Mouse (Mus musculus): ENCODE data around the gene Capn7.

Gene Capn7

GRCm38 (mm10) chr14:31393936-31394630 is 57.6 kb downstream of the Capn7 start:
- CTCF ChIA-PET: interaction anchor here (1.2 kb wide), 1 partner anchor 29 kb away, joined by 5 read pairs; no protein-coding TSS in a partner anchor

DNA sequence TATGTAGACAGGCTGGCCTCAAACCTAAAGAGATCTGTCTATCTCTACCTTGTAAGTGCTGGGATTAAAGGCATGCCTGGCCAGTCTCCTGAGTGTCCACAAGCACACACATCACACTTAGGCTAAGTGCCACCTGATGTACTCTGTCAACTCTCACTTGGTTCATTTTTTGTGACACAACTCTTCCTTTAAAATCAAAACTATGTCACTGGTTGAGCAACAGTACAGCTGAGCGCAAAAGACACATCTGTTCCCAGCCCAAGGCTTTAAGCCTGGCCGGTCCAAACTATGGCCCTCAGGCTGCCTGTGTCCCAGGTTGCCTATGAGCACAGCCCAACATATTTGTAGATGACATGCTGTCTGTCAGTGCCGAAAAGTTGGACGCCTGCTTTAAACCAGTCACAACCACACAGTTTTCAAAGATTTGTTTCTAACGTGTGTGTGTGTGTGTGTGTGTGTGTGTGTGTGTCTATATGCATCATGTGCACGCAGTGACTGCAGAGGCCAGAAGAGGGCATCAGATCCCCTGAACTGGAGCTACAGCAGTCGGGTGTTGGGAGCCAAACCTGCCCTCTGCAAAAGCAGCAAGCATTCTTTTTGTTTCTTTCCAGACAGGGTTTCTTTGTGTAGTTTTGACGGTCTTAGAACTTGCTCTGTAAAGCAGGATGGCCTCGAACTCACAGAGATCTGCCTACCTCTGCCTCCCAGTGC is 58.5 kb downstream of the Capn7 start:
- CTCF ChIA-PET: interaction anchor here (1.2 kb wide), 1 partner anchor 28 kb away, joined by 5 read pairs; no protein-coding TSS in a partner anchor

DNA sequence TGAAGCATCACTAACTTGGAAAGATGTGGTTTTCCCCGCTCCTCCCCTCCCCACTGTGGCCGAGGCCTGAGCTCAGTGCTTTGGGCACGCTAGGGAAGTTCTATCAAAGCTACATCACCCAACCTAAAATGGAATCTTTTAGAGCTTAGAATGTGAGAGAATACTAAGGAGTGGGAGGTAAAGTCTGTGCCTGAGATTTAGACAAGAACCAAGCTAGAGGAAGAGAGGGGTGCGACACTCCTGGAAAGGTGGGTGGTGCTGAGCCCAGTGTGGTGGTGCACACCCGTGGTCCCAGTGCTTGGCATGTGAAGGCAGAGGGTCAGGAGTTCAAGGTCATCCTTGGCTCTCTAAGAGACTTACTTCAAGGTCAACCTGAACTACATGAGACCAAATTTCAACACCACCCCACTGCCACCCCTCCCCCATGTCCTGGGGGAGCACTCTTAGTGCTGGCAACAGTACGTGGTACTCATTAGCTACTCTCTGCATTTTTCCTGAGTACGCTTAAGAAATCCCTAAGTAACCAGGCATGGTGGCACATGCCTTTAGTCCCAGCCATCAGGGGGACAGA is 59.3 kb downstream of the Capn7 start:
- CTCF ChIA-PET: interaction anchor here (1.2 kb wide), 1 partner anchor 28 kb away, joined by 5 read pairs; no protein-coding TSS in a partner anchor

DNA sequence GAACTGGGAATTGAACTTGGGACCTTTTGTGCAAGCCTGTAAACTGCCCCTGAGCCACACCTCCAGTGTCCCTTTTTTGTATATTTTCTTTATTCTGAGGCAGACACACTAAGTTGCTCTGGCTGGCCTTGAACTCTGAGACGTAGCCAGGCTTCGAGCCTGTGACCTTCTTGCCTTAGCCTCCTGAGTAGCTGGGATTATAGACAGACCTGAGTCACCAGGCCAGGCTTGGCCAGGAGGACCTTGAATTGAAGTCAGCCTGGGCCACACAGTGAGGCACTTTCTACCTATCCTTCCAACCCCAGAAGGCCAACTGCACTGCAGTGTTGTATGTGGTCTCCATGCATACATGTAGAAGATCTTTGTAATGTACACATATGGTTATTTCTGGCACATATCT is 60.0 kb downstream of the Capn7 start:
- CTCF ChIA-PET: no interaction called here

DNA sequence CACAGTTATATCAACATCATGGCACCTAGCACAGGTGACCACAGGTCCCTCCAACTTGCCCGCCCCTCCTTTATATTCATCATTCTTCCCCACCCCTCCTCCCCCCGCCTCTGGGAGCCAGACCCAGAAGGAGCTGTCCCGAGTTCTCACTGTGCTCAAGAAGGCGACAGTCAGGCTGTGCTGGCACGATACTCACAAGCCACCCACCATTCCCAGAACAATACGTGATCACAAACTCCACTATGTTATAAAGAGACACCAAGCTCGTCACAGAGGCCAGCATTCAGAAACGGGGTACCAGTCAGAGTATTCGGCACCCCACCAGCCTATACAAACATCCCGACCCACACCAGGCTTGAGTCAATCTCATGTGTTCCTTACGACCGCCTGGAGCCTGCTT is 60.9 kb downstream of the Capn7 start:
- CTCF ChIA-PET: interaction anchor here (0.6 kb wide), 2 partner anchors 25 to 70 kb away, joined by 3 to 4 read pairs; no protein-coding TSS in a partner anchor

- CTCF ChIA-PET: interaction anchor here (0.6 kb wide), 3 partner anchors 22 to 69 kb away, joined by 3 to 4 read pairs (median 4); no protein-coding TSS in a partner anchor
Observed at GRCm38 (mm10) chr14:31397791-31398595, 61.6 kb downstream of the Capn7 start.

GRCm38 (mm10) chr14:31398819-31399218 is 62.4 kb downstream of the Capn7 start:
- CTCF ChIA-PET: interaction anchor here (0.7 to 1.4 kb wide), 2 partner anchors 27 to 31 kb away, joined by 3 to 4 read pairs; no protein-coding TSS in a partner anchor

GRCm38 (mm10) chr14:31399271-31399670 is 62.8 kb downstream of the Capn7 start:
- CTCF ChIA-PET: interaction anchor here (0.7 to 1.4 kb wide), 2 partner anchors 26 to 31 kb away, joined by 3 to 4 read pairs; no protein-coding TSS in a partner anchor

GRCm38 (mm10) chr14:31400246-31400645 is 63.8 kb downstream of the Capn7 start:
- CTCF ChIA-PET: interaction anchor here (0.6 kb wide), 3 partner anchors 36 to 193 kb away, joined by 3 to 6 read pairs (median 5); no protein-coding TSS in a partner anchor

GRCm38 (mm10) chr14:31400896-31401295 is 64.5 kb downstream of the Capn7 start:
- CTCF ChIA-PET: interaction anchor here (0.6 kb wide), 1 partner anchor 193 kb away, joined by 6 read pairs; no protein-coding TSS in a partner anchor

DNA sequence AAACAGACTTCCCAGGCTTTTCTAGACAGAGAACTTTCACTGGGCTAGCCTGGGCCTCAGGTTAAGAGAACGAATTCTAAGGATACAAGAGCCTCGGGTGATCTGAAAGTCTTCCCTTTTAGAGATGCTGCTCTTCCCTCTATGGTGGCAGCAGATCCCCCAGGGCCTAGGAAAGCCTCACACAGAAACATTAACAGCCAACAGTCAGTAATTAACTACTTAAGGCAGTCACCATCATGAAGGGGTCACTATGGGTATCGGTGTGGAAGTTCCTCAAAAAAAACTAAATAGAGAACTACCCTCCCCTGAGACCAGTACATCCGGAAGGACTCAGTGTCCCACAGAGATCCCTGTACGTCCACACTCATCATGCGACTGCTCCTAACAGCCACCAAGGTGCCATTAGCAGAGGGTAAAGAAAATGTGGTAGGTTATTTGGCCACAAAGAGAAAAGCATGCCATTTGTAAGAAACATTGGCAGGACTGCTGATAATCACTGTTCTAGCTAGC is 65.5 kb downstream of the Capn7 start:
- CTCF ChIA-PET: no interaction called here

- CTCF ChIA-PET: interaction anchor here (0.7 kb wide), 1 partner anchor 19 kb away, joined by 3 read pairs; no protein-coding TSS in a partner anchor
Observed at GRCm38 (mm10) chr14:31402693-31403092, 66.3 kb downstream of the Capn7 start.

GRCm38 (mm10) chr14:31403556-31403955 is 67.1 kb downstream of the Capn7 start:
- CTCF ChIA-PET: interaction anchor here (0.6 to 0.8 kb wide), 4 partner anchors 18 to 278 kb away, joined by 3 to 5 read pairs (median 4); no protein-coding TSS in a partner anchor

DNA sequence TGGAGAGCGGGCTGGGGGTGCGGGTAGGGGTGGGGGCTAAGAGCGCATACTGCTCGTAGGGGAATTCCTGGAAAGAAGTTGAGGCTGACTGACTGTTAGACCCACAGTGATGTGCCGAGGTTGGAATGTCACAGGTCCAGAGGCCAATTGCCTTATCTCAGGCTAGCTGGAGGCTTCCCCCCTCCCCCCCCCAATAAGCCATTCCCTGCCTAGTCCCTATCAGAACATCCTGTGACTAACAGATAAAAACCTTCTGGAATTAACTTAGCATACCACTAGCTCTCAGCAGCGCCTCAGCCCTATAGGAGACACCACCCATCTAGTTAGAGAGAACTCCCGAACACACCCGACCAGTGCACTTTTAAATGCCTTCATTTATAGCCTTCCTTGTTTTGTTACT is 67.6 kb downstream of the Capn7 start:
- CTCF ChIA-PET: interaction anchor here (0.6 to 0.8 kb wide), 3 partner anchors 36 to 278 kb away, joined by 3 to 5 read pairs (median 5); no protein-coding TSS in a partner anchor

DNA sequence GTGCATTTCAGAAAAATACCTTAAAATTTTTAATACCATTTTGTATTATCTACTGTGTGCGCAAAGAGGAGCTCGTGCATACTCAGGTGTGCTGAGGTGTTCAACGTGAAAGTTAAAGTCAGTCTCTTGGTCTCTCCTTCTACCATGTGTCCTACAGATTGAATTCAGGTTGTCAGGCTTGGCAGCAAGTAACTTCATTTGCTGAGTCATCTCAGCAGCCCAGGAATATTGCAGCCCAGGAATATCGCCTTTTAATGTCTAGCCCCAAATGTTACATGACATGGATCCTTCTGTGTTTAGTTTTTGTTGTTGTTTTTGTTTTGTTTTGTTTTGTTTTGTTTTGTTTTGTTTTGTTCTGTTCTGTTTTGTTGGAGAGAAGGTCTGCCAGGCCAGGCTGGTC is 68.2 kb downstream of the Capn7 start:
- CTCF ChIA-PET: interaction anchor here (0.5 kb wide), 1 partner anchor 29 kb away, joined by 4 read pairs; no protein-coding TSS in a partner anchor

GRCm38 (mm10) chr14:31405652-31406051 is 69.2 kb downstream of the Capn7 start:
- CTCF ChIA-PET: no interaction called here

DNA sequence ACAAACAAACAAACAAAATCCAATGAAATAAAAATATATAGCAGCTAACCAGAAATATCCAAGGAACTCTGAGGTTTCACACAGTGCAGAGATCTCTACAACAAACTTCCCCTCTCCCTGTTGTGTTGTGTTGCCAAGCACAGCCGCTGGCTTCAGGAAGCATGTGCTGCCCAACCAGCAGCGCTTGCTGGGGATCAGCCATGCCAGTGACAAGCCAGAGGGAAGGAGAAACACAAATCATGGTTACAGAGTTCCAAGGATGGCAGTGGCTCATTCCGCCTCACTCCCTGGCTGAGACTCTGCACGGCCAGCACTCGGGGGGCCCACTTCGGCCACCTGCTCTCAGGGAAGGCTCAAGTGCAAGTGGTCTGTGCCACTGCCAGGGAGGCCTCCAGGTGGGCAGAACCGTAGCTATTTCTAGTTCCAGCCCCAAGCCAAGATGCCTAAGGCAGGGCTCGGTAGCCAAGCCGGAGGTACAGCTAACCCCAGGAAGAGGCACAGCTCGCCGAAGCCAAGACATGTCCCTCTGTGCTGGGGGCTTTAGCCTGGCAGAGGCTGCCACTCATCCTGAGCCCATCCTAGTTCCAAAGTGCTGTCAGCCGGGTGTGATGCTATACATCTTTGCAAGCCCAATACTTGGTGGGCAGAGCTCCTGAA is 69.8 kb downstream of the Capn7 start:
- CTCF ChIA-PET: interaction anchor here (0.7 kb wide), 1 partner anchor 16 kb away, joined by 3 read pairs; no protein-coding TSS in a partner anchor

DNA sequence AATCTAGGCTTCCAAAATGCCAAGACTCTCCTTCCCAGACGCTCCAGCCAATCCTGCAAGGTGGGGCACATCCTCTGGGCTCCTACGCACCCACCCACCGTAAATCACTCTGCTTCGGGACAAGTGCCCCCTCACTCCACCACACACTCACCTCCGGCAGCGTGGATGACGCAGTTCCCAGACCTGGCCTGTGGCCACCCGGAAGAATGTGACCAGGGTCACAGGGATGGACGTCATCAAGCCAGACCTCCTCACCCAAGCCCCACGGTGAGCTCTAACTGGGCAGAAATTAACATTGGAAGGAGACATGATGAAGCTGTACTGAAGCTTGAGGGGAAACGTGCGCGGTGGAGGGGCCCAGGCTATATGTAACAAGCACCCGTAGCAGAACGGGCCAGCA is 70.8 kb downstream of the Capn7 start:
- CTCF ChIA-PET: no interaction called here

GRCm38 (mm10) chr14:31407911-31408604 is 71.6 kb downstream of the Capn7 start:
- CTCF ChIA-PET: interaction anchor here (0.5 to 0.6 kb wide), 2 partner anchors 13 to 25 kb away, joined by 3 to 8 read pairs; no protein-coding TSS in a partner anchor
